Mouse (Mus musculus) heart, embryonic 14.5 days (tissue): ENCODE measurements at regions not wholly inside any gene's neighbourhood (a gene's known extent, or its start where the extent isn't known, plus 50 kb on each side); places are given as distances from the start of the nearest gene placed in this dataset.

Experiments used
- ATAC-seq: fragments of 200-750 bp; cut with Nextera tagmentation; 2 replicates; pipeline ENCODE4 v1.8.0; 2017; ENCODE audit warnings: low read depth, moderate TSS enrichment; ENCODE audit not compliant: insufficient number of reproducible peaks, insufficient read depth, low FRiP score
- H3K27ac ChIP-seq, 2 experiments: fragments of 200-500 bp in 1 of 2; fragments of 300-500 bp in 1 of 2; sonication (generic) in 1 of 2; replicated peaks in 1 of 2; 2 replicates each; pipeline ENCODE4 v1.5.1; 2012 to 2014; ENCODE audit warnings: low read depth in 2 of 2, low read length in 2 of 2, control low read depth in 1 of 2, mild to moderate bottlenecking in 1 of 2, mixed read lengths in 1 of 2; ENCODE audit not compliant: control insufficient read depth in 1 of 2, insufficient read depth in 1 of 2
- H3K27me3 ChIP-seq: fragments of 300-500 bp; sonication (generic); 2 replicates; pipeline ENCODE4 v1.6.1; 2014; ENCODE audit warnings: mild to moderate bottlenecking, low read length, control low read depth; ENCODE audit not compliant: control insufficient read depth, insufficient read depth
- H3K36me3 ChIP-seq: fragments of 300-500 bp; sonication (generic); 2 replicates; pipeline ENCODE4 v1.6.1; 2014; ENCODE audit warnings: mild to moderate bottlenecking, control low read depth, low read length, mixed read lengths; ENCODE audit not compliant: control insufficient read depth, insufficient read depth
- H3K4me1 ChIP-seq, 2 experiments: fragments of 200-500 bp in 1 of 2; fragments of 300-500 bp in 1 of 2; sonication (generic) in 1 of 2; 2 replicates each; pipeline ENCODE4 v1.6.1; 2012 to 2014; ENCODE audit warnings: low read length in 2 of 2, control low read depth in 1 of 2, mixed read lengths in 1 of 2; ENCODE audit not compliant: control insufficient read depth in 2 of 2, insufficient read depth in 2 of 2
- H3K4me2 ChIP-seq: fragments of 300-500 bp; sonication (generic); 2 replicates; pipeline ENCODE4 v1.6.1; 2014; ENCODE audit warnings: mild to moderate bottlenecking, low read length
- H3K4me3 ChIP-seq, 2 experiments: fragments of 200-500 bp in 1 of 2; fragments of 300-500 bp in 1 of 2; sonication (generic) in 1 of 2; 2 replicates each; pipeline ENCODE4 v1.5.1; 2012 to 2014; ENCODE audit warnings: low read length in 2 of 2, mild to moderate bottlenecking in 2 of 2, control low read depth in 1 of 2, low read depth in 1 of 2, moderate library complexity in 1 of 2; ENCODE audit not compliant: control insufficient read depth in 1 of 2, insufficient read depth in 1 of 2
- H3K9ac ChIP-seq: fragments of 300-500 bp; sonication (generic); 2 replicates; pipeline ENCODE4 v1.6.1; 2014; ENCODE audit warnings: mild to moderate bottlenecking, low read length
- H3K9me3 ChIP-seq: fragments of 300-500 bp; sonication (generic); 2 replicates; pipeline ENCODE4 v1.6.1; 2016; ENCODE audit warnings: low read length, control low read depth; ENCODE audit not compliant: control insufficient read depth
- WGBS: fragments of 180-500 bp; shearing (Covaris S2); extraction: QIAGEN DNeasy Blood & Tissue Kit; methylation state at CpG from one replicate; pipeline ENCODE4 v1.1.7; 2014; 5-methylcytosine and 5-hydroxymethylcytosine counted together

- H3K27me3 ChIP-seq: no peaks in the 10 kb centered on the region
- H3K9ac ChIP-seq: no peak overlapping the region
- H3K4me3 ChIP-seq: no peak overlapping the region
- H3K36me3 ChIP-seq: no peaks in the 10 kb centered on the region
- peak overlapping the region; percentile 25 to 66 for H3K27ac ChIP-seq
- H3K4me2 ChIP-seq: no peak overlapping the region
- H3K4me1 ChIP-seq: peaks cover 8 to 23% of the 10 kb centered on the region in 2 experiments
- peaks cover 4% of the 10 kb centered on the region; the same call in 1 of the 2 replicates for H3K9me3 ChIP-seq
- peak; percentile 51 for ATAC-seq
- WGBS: 27% methylated on average over 4 of the region's 4 CpGs
Measured at GRCm38 (mm10) chr1:186261326-186261833, 144.3 kb upstream of the Lyplal1 start.

DNA sequence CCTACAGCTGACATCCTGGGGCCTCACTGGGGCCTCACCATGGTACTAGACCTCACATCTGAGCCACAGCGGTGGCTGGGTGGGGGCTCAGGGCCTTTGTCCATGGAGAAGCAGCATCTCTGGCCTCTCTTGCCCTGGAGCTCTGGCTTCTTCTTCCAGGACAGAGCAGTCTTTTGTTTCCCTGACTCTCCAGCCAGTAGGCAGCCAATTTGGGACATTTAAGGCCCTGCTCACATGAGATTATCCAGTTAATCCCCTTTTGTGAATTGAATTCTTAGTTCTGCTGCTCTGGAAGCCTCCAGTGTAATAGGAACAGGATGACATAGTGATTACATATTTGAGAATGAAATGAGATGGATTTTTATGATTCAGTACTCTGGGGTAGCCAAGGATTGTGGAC lies 140.5 kb upstream of the Lyplal1 start:
- H3K27me3 ChIP-seq: no peaks in the 10 kb centered on the region
- no peak for ATAC-seq
- no peak overlapping the region for H3K27ac ChIP-seq
- H3K36me3 ChIP-seq: no peaks in the 10 kb centered on the region
- H3K4me2 ChIP-seq: no peak overlapping the region
- peaks cover 7 to 18% of the 10 kb centered on the region in 2 experiments for H3K4me1 ChIP-seq
- no peaks in the 10 kb centered on the region for H3K9me3 ChIP-seq
- H3K4me3 ChIP-seq: no peak overlapping the region
- no peak overlapping the region for H3K9ac ChIP-seq
- 58% methylated on average over 1 of the region's 1 CpGs for WGBS

- no peak overlapping the region for H3K27ac ChIP-seq
- no peak for ATAC-seq
Measured at GRCm38 (mm10) chr1:186255476-186256080, 138.5 kb upstream of the Lyplal1 start.

DNA sequence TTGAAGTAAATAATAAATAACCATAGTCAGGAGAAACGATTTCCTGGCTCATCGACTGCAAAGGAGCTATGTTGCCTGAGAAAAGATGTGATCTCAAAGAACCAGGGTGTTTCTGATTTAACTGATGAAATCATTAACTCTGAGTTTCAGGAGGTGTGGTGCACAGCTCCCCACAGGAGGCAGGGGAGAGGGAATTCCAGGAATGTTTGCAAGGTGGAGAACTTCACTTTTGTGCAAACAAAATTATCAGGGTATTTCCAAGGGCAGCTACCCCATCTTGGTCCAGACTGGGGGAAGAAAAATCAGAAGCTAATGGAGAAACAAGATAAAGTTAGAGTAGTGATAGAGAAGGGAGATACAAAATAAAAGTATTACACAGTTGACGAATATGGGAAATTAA lies 137.4 kb upstream of the Lyplal1 start:
- no peaks in the 10 kb centered on the region for H3K36me3 ChIP-seq
- no peak overlapping the region for H3K4me3 ChIP-seq
- H3K4me1 ChIP-seq: peaks cover 6% of the 10 kb centered on the region in 2 experiments; a peak in 3 of 4 replicates
- H3K9me3 ChIP-seq: no peaks in the 10 kb centered on the region
- H3K27me3 ChIP-seq: no peaks in the 10 kb centered on the region
- H3K27ac ChIP-seq: no peak overlapping the region
- H3K9ac ChIP-seq: no peak overlapping the region
- ATAC-seq: no peak
- H3K4me2 ChIP-seq: no peak overlapping the region
- whole genome bisulfite sequencing: 56% methylated on average over 3 of the region's 3 CpGs

More at GRCm38 (mm10) chr1:186255476-186256080, 138.5 kb upstream of the Lyplal1 start:
- Histone ChIP-seq H3K9me3 (no peaks in the 10 kb centered on the region), H3K4me2 (no peak overlapping the region), H3K4me3 (no peak overlapping the region), H3K9ac (no peak overlapping the region), H3K36me3 (no peaks in the 10 kb centered on the region), H3K27me3 (no peaks in the 10 kb centered on the region), H3K4me1 (peaks cover 2 to 7% of the 10 kb centered on the region in 2 experiments; a peak in 2 of 4 replicates)
- 80% methylated on average over 8 of the region's 8 CpGs for WGBS

GRCm38 (mm10) chr1:186252551-186252950 lies 135.4 kb upstream of the Lyplal1 start:
- Histone ChIP-seq H3K4me1 (peaks cover 6% of the 10 kb centered on the region in 2 experiments; a peak in 3 of 4 replicates), H3K36me3 (no peaks in the 10 kb centered on the region), H3K27me3 (no peaks in the 10 kb centered on the region), H3K9ac (no peak overlapping the region), H3K4me2 (no peak overlapping the region), H3K4me3 (no peak overlapping the region), H3K9me3 (no peaks in the 10 kb centered on the region), H3K27ac (no peak overlapping the region)
- WGBS: 63% methylated on average over 4 of the region's 4 CpGs
- no peak for ATAC-seq

DNA sequence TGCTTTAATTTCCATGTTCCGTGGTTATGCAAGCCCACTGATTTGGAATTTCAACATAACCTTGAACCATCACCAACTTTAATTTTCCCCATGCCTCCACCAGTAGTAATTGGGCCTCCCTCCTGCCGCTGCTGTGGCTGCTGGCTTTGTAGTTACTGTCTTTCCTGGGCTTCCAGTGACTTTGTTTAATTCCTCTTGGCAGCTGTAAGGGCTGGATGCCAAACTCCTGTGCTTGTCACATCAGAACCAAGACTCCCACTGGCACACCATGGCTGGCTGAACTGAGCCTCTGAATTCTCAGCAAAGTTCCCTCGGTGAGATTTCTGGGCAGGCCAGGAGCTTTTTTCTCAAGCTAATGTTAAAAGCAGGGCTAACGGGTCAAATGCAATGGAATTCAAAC lies 133.2 kb upstream of the Lyplal1 start:
- 44% methylated on average over 4 of the region's 4 CpGs for WGBS
- Histone ChIP-seq H3K27me3 (no peaks in the 10 kb centered on the region), H3K36me3 (no peaks in the 10 kb centered on the region), H3K4me1 (peaks cover 4 to 6% of the 10 kb centered on the region in 2 experiments; a peak in 2 of 4 replicates), H3K4me2 (no peak overlapping the region), H3K9ac (no peak overlapping the region), H3K27ac (no peak overlapping the region), H3K4me3 (no peak overlapping the region), H3K9me3 (no peaks in the 10 kb centered on the region)
- no peak for ATAC-seq

GRCm38 (mm10) chr1:186249214-186249613 lies 132.1 kb upstream of the Lyplal1 start:
- ATAC-seq: no peak
- Histone ChIP-seq H3K4me2 (no peak overlapping the region), H3K36me3 (no peaks in the 10 kb centered on the region), H3K9me3 (no peaks in the 10 kb centered on the region), H3K27me3 (no peaks in the 10 kb centered on the region), H3K4me3 (no peak overlapping the region), H3K27ac (no peak overlapping the region), H3K9ac (no peak overlapping the region), H3K4me1 (peaks cover 4 to 6% of the 10 kb centered on the region in 2 experiments; a peak in 2 of 4 replicates)
- WGBS: 83% methylated on average over 4 of the region's 4 CpGs
